Mouse (Mus musculus) midbrain, embryonic 12.5 days (tissue): Measurements from ENCODE around the gene 3110040M04Rik. TPM values are rescaled to one million over a fixed set of nuclear protein-coding genes. Genes with fewer than 3 reads are reported as not detected.
A peak's percentile ranks its signal among the peaks of the same experiment; 100 is the strongest.
"Not testable (repeated sequence)": the region's sequence is repeated elsewhere in the genome, so short reads cannot be mapped to it uniquely, and the experiment has no call there.

Experiments used
- ATAC-seq: fragments of 200-750 bp; cut with Nextera tagmentation; 2 replicates; pipeline ENCODE4 v1.8.0; 2017; ENCODE audit warnings: low read depth, moderate TSS enrichment, moderate library complexity; ENCODE audit not compliant: low FRiP score
- H3K27ac ChIP-seq: fragments of 300-500 bp; sonication (generic); replicated peaks from 2 replicates; pipeline ENCODE4 v1.5.1; 2016; ENCODE audit warnings: mild to moderate bottlenecking
- H3K27me3 ChIP-seq: fragments of 300-500 bp; sonication (generic); 2 replicates; pipeline ENCODE4 v1.6.1; 2016; ENCODE audit warnings: mild to moderate bottlenecking
- H3K36me3 ChIP-seq: fragments of 300-500 bp; sonication (generic); 2 replicates; pipeline ENCODE4 v1.6.1; 2016
- H3K4me1 ChIP-seq: fragments of 300-500 bp; sonication (generic); 2 replicates; pipeline ENCODE4 v1.6.1; 2016
- H3K4me2 ChIP-seq: fragments of 300-500 bp; sonication (generic); replicated peaks from 2 replicates; pipeline ENCODE4 v1.6.1; 2016; ENCODE audit warnings: mild to moderate bottlenecking, moderate library complexity
- H3K4me3 ChIP-seq: fragments of 300-500 bp; sonication (generic); 2 replicates; pipeline ENCODE4 v1.5.1; 2016; ENCODE audit warnings: mild to moderate bottlenecking
- H3K9ac ChIP-seq: fragments of 300-500 bp; sonication (generic); replicated peaks from 2 replicates; pipeline ENCODE4 v1.6.1; 2016; ENCODE audit warnings: mild to moderate bottlenecking, moderate library complexity
- H3K9me3 ChIP-seq: fragments of 300-500 bp; sonication (generic); 2 replicates; pipeline ENCODE4 v1.6.1; 2016; ENCODE audit warnings: mild to moderate bottlenecking
- WGBS: fragments of 180-500 bp; shearing (Covaris S2); methylation state at CpG from one replicate; pipeline ENCODE4 v1.1.7; 2016; 5-methylcytosine and 5-hydroxymethylcytosine counted together
- polyA plus RNA-seq: library from polyadenylated mRNA; unstranded; fragments of >200 nt; fragmentation: Nextera tagmentation; extraction: Ambion mirVana; gene quantifications from 2 replicates; pipeline ENCODE4 v1.2.1, GENCODE M21; 2016

The 3110040M04Rik gene
- polyA plus RNA-seq = not detected in 2 replicates

GRCm38 (mm10) chr1:151203818-151204217, at the start of gene 3110040M04Rik:
Gene 3110040M04Rik, plus strand, starts transcription at chr1:151204121.
- H3K27ac ChIP-seq, H3K36me3 ChIP-seq, H3K9ac ChIP-seq, ATAC-seq, H3K4me1 ChIP-seq, H3K9me3 ChIP-seq, H3K4me2 ChIP-seq, H3K4me3 ChIP-seq, H3K27me3 ChIP-seq: not testable (repeated sequence)
- WGBS = no CpG with 5 or more reads among the region's 6 CpGs

DNA sequence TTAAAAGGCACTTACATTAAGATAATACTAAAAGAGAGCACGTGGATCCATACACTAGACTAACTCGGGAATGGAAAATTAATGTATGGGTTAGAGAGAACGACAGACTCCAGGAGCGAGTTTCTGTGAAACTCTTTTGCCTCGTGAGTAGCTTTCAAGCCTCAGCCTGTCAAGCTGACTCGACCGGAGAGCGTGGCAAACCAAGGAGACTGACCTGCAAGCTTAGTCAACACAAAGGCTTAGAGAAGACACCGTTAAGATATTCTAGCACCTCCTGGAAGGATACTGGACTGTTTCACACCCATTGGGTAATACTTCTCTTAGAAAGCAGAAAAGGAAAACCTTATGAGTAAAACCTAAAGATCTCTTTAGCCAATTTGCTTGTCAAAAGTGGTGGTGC, 49.8 kb upstream of the 3110040M04Rik start:
- ATAC-seq, H3K9me3 ChIP-seq, H3K36me3 ChIP-seq, H3K27me3 ChIP-seq, H3K4me1 ChIP-seq, H3K4me3 ChIP-seq, H3K9ac ChIP-seq, H3K4me2 ChIP-seq, H3K27ac ChIP-seq: not testable (repeated sequence)
- 92% methylated on average over 9 of the region's 9 CpGs for WGBS

DNA sequence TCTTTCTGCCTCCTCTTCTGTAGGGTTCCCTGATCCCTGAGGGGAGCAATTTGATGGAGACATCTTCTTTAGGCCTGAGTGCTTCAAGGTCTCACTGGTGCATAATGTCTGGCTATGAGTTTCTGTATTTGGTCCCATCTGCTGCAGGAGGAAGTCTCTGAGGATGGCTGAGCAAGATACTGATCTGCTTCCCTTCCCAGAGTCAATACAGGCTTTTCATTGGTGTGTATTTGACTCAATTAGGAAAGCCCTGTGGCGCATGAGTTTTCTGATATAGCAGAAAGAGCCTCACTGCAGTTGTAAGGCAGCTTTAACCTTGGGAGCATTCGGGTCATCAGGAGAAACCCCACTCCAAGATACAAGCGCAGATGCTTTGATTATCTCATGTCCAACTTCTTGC, 47.8 kb upstream of the 3110040M04Rik start:
- H3K9me3 ChIP-seq = no peaks in the 10 kb centered on the region
- no peak overlapping the region for H3K9ac ChIP-seq
- 0 out of 2 replicates have a peak, but pooled peaks cover 8% of the 10 kb centered on the region for H3K4me1 ChIP-seq
- no peak overlapping the region for H3K4me3 ChIP-seq
- ATAC-seq = no peak
- H3K4me2 ChIP-seq = no peak overlapping the region
- 94% methylated on average over 3 of the region's 3 CpGs for WGBS
- H3K27ac ChIP-seq = no peak overlapping the region
- no peaks in the 10 kb centered on the region for H3K36me3 ChIP-seq
- no peaks in the 10 kb centered on the region; the same call in 1 of the 2 replicates for H3K27me3 ChIP-seq

DNA sequence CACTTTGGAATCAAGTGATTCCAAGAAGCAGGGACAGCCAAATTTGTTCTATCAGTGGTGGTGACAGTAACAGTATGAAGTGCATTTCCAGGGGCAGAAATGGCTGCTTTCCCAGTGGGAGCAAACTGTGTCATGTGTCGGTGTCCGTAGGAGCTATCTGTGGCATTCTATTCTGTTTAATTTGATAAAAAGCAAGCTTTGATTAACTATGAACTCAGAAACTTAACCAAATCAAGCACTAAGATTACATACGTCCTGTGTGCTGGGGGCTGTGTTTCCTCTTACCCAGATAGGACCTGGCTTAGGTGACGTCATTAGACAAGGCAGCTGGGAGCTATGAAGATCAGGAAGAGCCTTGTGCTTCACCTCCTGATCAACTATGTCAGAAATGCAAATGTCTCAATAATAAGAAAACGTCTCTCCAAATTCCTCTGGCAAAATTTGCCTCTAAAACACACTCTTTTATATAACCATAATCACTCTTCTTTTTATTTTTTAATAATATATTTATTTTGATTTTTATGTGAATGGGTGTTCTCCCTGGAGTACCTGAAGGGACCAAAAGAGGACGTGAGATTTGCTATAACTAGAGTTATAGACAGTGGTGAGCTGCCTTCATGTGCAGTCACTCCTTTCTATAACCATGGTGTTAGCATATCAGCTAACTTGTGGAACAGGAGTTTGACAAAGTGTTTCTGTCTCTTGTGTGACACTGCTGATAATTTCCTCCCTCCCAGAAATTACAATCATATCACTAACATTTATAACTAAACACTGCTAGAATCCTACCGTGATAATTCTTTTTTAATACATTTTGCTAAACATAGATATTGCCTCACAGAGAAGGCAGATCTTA, 46.9 kb upstream of the 3110040M04Rik start:
- no peak for ATAC-seq
- no peak overlapping the region for H3K4me3 ChIP-seq
- H3K27me3 ChIP-seq = no peaks in the 10 kb centered on the region; the same call in 1 of the 2 replicates
- WGBS = 83% methylated on average over 7 of the region's 7 CpGs
- no peak overlapping the region for H3K4me2 ChIP-seq
- H3K9ac ChIP-seq = no peak overlapping the region
- H3K27ac ChIP-seq = no peak overlapping the region
- no peaks in the 10 kb centered on the region for H3K36me3 ChIP-seq
- no peaks in the 10 kb centered on the region for H3K9me3 ChIP-seq
- 0 out of 2 replicates have a peak, but pooled peaks cover 8% of the 10 kb centered on the region for H3K4me1 ChIP-seq

DNA sequence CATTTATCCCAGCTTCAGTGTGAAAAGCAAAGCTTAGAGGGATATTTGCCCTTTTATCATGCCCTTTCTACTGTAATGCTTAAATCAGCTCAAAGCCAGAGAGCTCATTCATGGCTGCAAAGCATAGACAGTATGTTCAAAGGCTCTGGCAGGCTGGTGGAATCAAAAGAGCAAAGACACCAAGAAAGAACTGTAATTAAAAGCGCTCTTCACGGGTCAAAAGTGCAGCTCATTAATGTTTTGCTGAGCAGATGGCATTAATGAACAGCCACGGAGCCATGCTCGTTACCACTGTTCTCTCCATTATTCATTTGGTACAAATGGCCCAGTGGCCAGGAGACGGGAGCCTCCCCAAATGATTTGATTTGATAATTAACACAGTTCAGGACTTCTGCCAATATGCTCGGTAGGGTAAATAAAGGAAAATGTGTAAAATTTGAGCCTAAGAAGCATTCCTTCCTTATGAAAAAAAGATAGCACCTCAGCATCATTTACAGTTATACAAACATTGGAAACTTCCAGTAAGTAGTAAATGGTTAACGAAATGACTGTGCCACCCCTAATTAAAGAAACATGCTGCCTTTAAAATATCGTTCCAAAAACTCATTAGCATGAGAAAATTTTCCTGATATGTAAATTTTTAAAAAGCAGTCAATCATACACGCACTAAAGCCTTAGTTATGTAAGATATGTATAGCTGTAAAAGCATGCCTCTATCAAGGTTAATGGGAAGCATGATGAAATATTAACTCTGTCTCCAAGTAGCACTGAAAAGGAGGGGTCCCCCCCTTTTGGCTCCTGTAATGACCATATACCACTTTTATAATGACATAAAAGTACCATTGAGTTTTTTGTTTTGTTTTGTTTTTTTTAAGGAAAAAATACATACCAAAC, 45.7 kb upstream of the 3110040M04Rik start:
- Histone ChIP-seq H3K9me3 (no peaks in the 10 kb centered on the region), H3K36me3 (no peaks in the 10 kb centered on the region), H3K4me3 (no peak overlapping the region), H3K9ac (no peak overlapping the region), H3K27me3 (no peaks in the 10 kb centered on the region; the same call in 1 of the 2 replicates), H3K4me2 (no peak overlapping the region), H3K4me1 (0 out of 2 replicates have a peak, but pooled peaks cover 8% of the 10 kb centered on the region), H3K27ac (no peak overlapping the region)
- ATAC-seq = peak; percentile 80
- 55% methylated on average over 9 of the region's 9 CpGs for WGBS

DNA sequence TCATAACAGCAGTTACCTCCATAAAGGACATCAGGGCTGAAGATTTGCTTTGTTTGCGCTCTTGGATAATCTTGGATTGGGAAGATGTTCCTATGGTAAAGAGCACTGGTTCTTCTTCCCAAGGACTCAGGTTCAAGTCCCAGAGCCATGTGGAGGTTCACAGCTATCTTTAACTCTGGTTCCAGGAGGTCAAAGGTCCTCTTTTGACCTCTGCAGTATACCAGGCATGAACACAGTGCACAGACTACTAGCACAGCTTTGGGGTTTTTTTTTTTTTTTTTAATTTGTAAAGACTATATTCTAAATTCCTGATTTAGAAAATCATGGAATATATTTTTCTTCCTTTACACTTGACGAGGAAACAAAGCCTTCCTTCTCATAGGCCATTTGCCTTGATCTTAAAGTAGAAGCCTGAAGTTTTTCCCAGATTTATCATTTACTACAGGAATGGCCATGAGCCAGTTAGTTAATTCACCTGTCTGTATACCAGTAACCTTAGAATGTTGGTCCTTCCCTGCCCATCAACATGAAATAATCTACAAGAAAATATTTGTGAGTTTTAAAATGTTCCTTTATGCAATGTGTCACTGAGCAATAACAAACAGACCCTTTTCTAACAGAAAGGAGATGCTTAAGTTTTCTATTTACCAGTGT, 44.9 kb upstream of the 3110040M04Rik start:
- Histone ChIP-seq H3K9ac (no peak overlapping the region), H3K4me1 (0 out of 2 replicates have a peak, but pooled peaks cover 8% of the 10 kb centered on the region), H3K27me3 (no peaks in the 10 kb centered on the region; the same call in 1 of the 2 replicates), H3K9me3 (no peaks in the 10 kb centered on the region), H3K36me3 (no peaks in the 10 kb centered on the region), H3K4me2 (no peak overlapping the region), H3K4me3 (no peak overlapping the region), H3K27ac (no peak overlapping the region)
- WGBS = 84% methylated on average over 2 of the region's 2 CpGs
- ATAC-seq = no peak

GRCm38 (mm10) chr1:151166031-151166430, 37.9 kb upstream of the 3110040M04Rik start:
- ATAC-seq = no peak
- H3K4me3 ChIP-seq = no peak overlapping the region
- no peaks in the 10 kb centered on the region for H3K27me3 ChIP-seq
- H3K4me1 ChIP-seq = peaks cover 22% of the 10 kb centered on the region
- no peak overlapping the region for H3K9ac ChIP-seq
- no peak overlapping the region for H3K4me2 ChIP-seq
- no peak overlapping the region for H3K27ac ChIP-seq
- no peaks in the 10 kb centered on the region for H3K36me3 ChIP-seq
- no peaks in the 10 kb centered on the region for H3K9me3 ChIP-seq
- 32% methylated on average over 8 of the region's 8 CpGs for WGBS

GRCm38 (mm10) chr1:151167297-151168047, 36.4 kb upstream of the 3110040M04Rik start:
- Histone ChIP-seq H3K27ac (peak overlapping the region; percentile 35; the same call in 1 of the 2 replicates), H3K9me3 (no peaks in the 10 kb centered on the region), H3K27me3 (no peaks in the 10 kb centered on the region), H3K36me3 (no peaks in the 10 kb centered on the region), H3K9ac (no peak overlapping the region), H3K4me3 (no peak overlapping the region), H3K4me2 (no peak overlapping the region), H3K4me1 (peaks cover 22% of the 10 kb centered on the region)
- WGBS = 11% methylated on average over 12 of the region's 12 CpGs
- peak; percentile 69 for ATAC-seq

GRCm38 (mm10) chr1:151168637-151169036, 35.3 kb upstream of the 3110040M04Rik start:
- Histone ChIP-seq H3K4me2 (no peak overlapping the region), H3K36me3 (no peaks in the 10 kb centered on the region), H3K9me3 (no peaks in the 10 kb centered on the region), H3K27ac (no peak overlapping the region), H3K4me1 (peaks cover 22% of the 10 kb centered on the region), H3K4me3 (no peak overlapping the region), H3K9ac (no peak overlapping the region), H3K27me3 (no peaks in the 10 kb centered on the region)
- 84% methylated on average over 3 of the region's 3 CpGs for WGBS
- no peak for ATAC-seq

DNA sequence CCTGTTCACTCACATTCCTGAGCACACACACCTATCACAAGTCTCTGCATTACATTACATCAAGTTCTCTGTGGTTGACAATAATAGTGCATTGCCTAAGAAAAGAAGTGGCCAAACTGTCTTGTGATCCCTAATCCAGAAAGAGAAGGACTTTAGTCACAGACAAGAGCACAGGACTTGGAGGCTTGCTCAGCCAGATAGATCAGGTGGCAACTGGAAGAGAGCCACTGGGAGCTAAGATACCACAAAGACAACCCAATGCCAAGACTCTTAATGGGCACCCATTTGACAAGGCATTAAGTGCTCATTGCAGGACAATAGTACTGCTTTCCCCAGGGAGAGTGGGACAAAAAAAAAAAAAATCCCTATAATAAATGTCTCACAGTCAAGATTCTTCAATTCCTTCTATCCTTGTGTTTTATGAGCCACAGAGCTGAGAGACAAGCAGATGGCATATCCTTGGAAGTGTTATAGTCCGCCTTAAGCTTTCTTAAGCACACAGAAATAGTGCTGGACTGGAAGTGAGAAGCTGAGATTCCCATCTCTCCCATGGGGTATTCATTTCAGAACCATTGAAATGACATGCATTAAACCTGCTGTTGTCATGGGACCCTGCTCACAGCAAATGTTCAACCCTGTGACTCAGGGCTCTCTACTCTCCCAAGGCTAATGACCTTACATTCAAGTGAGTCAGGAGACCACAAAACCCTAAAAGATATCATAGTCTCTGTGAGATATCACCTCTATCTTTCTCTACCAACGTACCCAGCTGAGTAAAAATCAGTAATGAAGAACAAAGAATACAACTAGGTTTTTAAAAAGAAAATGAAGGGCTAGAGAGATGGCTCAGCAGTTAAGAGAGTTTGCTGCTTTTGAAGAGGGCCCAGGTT, 32.1 kb upstream of the 3110040M04Rik start:
- H3K27ac ChIP-seq = no peak overlapping the region
- H3K4me2 ChIP-seq = no peak overlapping the region
- no peak for ATAC-seq
- no peak overlapping the region for H3K9ac ChIP-seq
- H3K27me3 ChIP-seq = no peaks in the 10 kb centered on the region
- WGBS = 86% methylated on average over 2 of the region's 2 CpGs
- H3K4me1 ChIP-seq = peaks cover 18% of the 10 kb centered on the region
- H3K4me3 ChIP-seq = no peak overlapping the region
- no peaks in the 10 kb centered on the region for H3K36me3 ChIP-seq
- H3K9me3 ChIP-seq = no peaks in the 10 kb centered on the region
